Mouse (Mus musculus): ENCODE measurements around the gene Gm21188.
"Not testable (repeated sequence)": the region's sequence is repeated elsewhere in the genome, so short reads cannot be mapped to it uniquely, and the experiment has no call there.

The Gm21188 gene

GRCm38 (mm10) chr13:120026911-120027310 lies 25.1 kb downstream of the Gm21188 start, which contains the start of gene Gm36079:
Gene Gm36079 (minus strand): TSS chr13:120027011.
- not testable (repeated sequence) for DNase-seq (ENCODE audit: low read depth)

GRCm38 (mm10) chr13:120026373-120026772 lies 25.6 kb downstream of the Gm21188 start:
- DNase-seq (ENCODE audit: low read depth) = not testable (repeated sequence)

- not testable (repeated sequence) for DNase-seq (ENCODE audit: low read depth)
Measured at GRCm38 (mm10) chr13:120025576-120025975, 26.4 kb downstream of the Gm21188 start.

- not testable (repeated sequence) for DNase-seq (ENCODE audit: low read depth)
Measured at GRCm38 (mm10) chr13:120025004-120025403, 27.0 kb downstream of the Gm21188 start.

- not testable (repeated sequence) for DNase-seq (ENCODE audit: low read depth)
Measured at GRCm38 (mm10) chr13:120024581-120024980, 27.4 kb downstream of the Gm21188 start.

GRCm38 (mm10) chr13:120021477-120021876 lies 30.5 kb downstream of the Gm21188 start:
- DNase-seq (ENCODE audit: low read depth) = peak; percentile 11

- DNase-seq (ENCODE audit: low read depth) = not testable (repeated sequence)
Measured at GRCm38 (mm10) chr13:120015348-120016007, 36.5 kb downstream of the Gm21188 start.

- not testable (repeated sequence) for DNase-seq (ENCODE audit: low read depth)
Measured at GRCm38 (mm10) chr13:120013962-120014361, 38.0 kb downstream of the Gm21188 start.

GRCm38 (mm10) chr13:120013544-120013943 lies 38.5 kb downstream of the Gm21188 start:
- DNase-seq (ENCODE audit: low read depth) = not testable (repeated sequence)

- DNase-seq (ENCODE audit: low read depth) = not testable (repeated sequence)
Measured at GRCm38 (mm10) chr13:120010068-120010467, 41.9 kb downstream of the Gm21188 start.

GRCm38 (mm10) chr13:119999215-119999614 lies 52.8 kb downstream of the Gm21188 start:
- not testable (repeated sequence) for DNase-seq (ENCODE audit: low read depth)

GRCm38 (mm10) chr13:119998442-119999086 lies 53.4 kb downstream of the Gm21188 start:
- not testable (repeated sequence) for DNase-seq (ENCODE audit: low read depth)

GRCm38 (mm10) chr13:119991917-119992496 lies 60.0 kb downstream of the Gm21188 start:
- DNase-seq (ENCODE audit: low read depth) = not testable (repeated sequence)

GRCm38 (mm10) chr13:119991264-119991663 lies 60.7 kb downstream of the Gm21188 start:
- not testable (repeated sequence) for DNase-seq (ENCODE audit: low read depth)
